Mouse (Mus musculus): Measurements from ENCODE around the gene Rps6ka5. TPM values are rescaled to one million over a fixed set of nuclear protein-coding genes. Genes with fewer than 3 reads are reported as not detected.

The Rps6ka5 gene
- total RNA-seq, 2 experiments from 2014 or later, result 15.1 to 19.0 TPM

DNA sequence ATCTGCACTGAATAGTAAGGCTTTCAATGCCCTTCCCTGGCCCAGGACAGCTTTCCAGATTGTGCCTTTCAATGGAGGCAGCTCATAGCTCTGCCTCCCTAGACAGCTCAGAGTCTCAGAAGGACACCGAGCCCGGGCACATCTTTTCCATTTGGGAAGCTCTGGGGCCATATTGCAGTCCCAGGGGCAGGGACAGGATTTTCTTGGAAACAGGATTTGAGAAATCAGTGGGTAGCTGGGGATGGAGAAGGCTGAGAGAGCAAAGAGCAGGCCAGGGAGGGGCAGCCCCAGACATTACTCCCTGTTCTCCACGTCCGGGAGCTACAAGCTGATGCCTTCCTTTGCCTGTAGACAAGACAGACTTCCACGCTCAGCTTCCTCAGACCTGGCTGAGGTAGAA is 197.1 kb downstream of the Rps6ka5 start:
- no peak for DNase-seq

GRCm38 (mm10) chr12:100529172-100529571 is 197.6 kb downstream of the Rps6ka5 start:
- DNase-seq, result peak; percentile 84

GRCm38 (mm10) chr12:100528246-100528645 is 198.5 kb downstream of the Rps6ka5 start:
- DNase-seq, result peak; percentile 39

DNA sequence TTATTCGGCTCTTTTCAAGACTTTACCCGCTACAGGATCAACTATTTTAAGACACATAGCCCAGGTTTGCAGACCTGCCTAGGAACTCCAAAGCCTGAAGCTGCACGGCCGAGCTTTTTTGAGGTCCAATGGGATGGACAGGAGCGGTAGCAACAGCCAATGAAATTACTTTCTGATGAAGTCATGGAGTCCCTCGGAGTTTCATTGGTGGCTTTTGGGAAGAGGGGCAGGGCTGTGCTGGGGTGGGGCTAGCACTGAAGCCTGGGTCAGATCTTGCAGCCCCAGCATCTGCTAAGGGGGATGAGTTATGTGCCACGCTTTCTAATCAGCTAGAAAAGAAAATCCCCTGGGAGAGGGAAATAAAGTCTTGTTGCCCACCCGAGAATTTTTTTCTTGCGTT is 199.0 kb downstream of the Rps6ka5 start:
- DNase-seq, result peak; percentile 76

DNA sequence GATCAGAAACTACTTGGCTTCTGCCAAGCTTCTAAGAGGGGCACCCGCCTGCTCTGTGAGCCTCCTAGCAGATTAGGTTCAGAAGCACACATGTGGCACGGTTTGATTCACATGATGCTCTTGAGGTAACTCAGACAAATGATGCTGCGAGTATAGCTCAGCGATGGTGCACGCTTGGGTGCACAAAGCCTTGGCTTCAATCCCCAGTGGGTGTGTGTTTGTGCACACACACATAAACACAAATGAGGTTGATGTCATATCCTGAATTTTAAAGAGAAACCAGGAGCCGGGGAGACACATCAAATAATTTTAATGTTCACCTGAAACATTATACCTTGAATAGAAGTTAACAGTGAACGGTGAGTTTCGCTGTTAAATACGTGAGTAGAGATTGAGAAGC is 199.5 kb downstream of the Rps6ka5 start:
- peak; percentile 4 for DNase-seq

DNA sequence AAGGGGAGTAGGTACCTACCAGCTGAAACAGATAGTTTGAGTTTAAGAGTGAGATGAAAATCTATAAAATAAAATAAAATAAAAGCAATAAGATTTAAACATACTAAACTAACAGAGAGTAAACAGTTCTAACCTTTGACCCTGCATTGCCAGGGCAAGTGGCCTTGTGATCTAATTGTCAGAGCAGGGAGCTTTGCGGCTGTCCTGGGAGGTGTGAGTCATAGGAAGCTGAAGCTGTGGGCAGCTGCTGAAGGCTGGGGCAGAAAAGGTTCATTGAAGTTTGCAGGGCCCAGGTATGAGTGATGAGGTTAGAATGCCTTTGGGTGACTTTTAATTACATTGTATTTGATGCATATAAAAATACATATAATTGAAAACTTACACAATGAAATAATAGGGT is 200.8 kb downstream of the Rps6ka5 start:
- DNase-seq, result no peak

- peak; percentile 81 for DNase-seq
Measured at GRCm38 (mm10) chr12:100520794-100521186, 206.0 kb downstream of the Rps6ka5 start, which contains the start of gene Ttc7b. Ttc7b (minus strand) TSS chr12:100520826.

DNA sequence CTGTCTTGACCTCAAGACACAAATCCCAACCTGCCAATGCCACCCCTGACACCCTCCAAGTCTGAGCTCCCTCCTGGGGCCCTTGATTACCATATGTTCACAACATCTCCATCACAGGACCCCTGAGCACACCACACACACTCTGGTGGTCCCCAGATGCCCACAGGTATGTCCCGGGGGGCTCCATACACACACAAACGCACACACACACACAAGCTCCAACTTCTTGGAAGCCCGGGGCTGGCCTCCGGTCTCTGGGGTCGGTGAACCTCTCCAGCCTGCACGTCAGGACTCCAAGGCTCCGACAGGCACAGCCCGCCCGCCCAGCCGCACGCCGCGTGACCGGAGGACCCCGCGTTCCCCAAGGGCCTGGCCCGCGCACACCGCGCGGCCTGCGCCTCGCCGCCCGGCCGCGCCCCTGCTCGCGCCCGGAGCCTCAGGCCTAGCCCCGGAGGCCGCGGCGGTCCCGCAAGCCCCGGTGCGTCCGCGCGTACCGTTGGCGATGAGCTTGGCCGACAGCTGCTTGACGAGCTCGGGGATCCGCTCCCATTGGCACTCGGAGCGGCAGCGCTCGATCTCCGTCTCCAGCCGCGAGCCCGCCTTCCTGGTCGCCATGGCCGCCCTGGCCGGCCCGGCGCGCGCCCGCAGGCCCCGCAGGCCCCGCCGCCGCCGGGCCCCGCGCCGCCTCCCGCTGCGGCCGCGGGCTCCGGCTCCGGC is 206.5 kb downstream of the Rps6ka5 start:
- peak; percentile 77 for DNase-seq

- DNase-seq, result peak; percentile 50
Measured at GRCm38 (mm10) chr12:100519684-100520076, 207.1 kb downstream of the Rps6ka5 start.

GRCm38 (mm10) chr12:100517371-100517770 is 209.4 kb downstream of the Rps6ka5 start:
- no peak for DNase-seq

GRCm38 (mm10) chr12:100516161-100516838 is 210.5 kb downstream of the Rps6ka5 start:
- no peak for DNase-seq

DNA sequence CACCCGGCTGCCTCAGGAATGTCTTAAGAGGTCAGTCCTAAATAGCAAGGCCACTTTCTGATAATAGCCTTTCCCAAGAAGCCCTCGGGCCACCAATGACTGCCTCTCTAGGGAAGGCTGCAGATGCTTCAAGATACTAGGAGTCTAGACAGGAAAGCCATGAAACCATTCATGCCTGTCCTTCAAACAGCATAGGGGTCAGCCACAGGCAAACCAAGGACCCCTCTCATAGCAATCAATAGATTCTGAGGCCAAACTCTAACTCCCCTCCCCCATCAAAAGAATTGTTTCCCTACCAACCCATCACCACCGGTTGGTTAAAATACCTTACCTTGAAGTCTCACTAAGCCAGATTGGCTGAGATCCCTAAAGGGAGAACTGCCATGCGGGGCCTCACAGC is 211.3 kb downstream of the Rps6ka5 start:
- no peak for DNase-seq

DNA sequence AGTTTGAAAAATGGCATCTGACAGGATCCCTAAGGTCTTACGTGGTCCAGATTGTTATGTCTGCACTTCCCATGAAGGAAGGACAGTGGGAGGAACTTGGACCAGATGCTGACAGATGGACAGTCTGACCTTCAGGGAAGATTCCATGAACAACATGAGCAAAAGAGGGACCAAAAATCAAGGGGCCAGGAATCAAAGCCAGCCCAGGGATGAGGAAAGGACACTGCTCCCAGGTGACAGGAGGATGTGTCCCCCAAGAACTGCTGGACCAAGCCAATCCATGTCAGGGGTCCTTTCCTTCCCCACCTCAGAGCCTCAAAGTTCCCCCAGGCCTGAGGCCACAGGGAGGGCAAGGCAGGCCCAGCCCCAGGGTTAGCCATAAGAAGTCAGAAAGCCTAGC is 212.2 kb downstream of the Rps6ka5 start:
- no peak for DNase-seq

DNA sequence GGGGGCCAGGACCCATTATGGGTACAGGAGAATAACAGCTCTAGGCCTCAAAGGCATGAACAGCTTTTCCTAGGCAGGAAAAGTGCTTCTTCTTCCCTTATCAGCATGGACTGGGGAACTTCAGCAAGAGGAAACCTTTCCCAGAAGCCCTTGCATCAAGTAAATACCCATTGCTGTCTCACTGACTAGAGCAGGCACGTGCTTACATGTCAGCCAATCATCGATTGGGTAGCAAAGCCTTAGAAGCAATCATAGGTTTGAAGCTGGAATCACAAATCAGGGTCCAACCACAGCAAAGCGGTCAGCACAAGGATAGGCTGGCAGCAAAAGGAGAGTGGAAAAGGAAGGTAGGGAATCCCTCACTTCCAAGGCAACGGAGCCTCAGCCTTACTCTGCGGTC is 213.7 kb downstream of the Rps6ka5 start:
- DNase-seq, result no peak

- peak; percentile 47 for DNase-seq
Measured at GRCm38 (mm10) chr12:100512641-100513040, 214.1 kb downstream of the Rps6ka5 start.

DNA sequence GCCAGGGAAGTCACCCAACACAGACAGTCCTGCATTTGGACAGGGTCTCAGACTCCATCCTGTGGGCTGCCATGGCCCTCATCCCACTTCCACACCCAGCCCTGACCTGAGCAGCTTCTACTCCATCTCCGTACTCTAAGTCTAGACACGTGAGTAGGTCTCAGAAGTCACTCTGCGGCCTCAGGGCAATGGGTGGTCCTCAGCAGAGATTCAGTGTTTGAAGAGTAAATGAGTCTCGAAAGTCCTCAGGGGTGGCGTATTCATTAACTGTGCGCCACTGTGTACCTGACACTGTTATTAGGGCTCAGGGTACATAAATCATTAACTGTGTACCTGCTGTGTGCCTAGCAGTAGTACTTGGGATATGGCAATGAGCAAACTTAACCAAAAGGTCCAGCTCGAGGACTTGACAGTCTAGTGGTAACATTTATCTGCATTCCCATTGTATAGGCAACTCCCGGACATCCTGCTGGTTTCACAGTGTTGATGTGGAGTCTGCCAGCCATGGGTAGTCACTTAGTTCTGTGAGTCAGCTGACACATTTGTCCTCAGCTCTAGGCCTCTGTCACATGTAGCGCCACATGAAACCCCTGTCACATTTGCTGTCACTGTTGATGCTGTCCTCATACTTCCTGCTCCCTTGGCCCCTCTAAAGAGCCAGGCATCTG is 217.0 kb downstream of the Rps6ka5 start:
- DNase-seq, result no peak

DNA sequence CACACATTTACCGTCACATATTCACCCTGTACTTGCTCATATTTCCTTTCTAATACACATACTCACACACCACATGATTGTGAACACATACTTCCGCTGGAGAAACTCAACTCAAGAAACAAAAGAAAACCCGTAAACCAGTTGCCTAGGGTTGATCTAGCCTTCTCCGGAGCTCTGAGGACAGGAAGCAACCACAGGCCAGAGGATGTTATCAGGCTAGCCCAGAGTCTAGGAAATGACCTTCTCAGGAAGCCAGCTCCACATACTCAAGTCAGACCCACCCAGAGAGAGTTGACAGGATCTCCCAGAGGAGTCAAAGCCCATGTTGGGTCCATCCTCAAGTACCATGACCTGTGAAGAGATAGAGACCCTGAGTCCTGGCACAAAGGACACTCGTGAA is 218.1 kb downstream of the Rps6ka5 start:
- DNase-seq, result no peak

DNA sequence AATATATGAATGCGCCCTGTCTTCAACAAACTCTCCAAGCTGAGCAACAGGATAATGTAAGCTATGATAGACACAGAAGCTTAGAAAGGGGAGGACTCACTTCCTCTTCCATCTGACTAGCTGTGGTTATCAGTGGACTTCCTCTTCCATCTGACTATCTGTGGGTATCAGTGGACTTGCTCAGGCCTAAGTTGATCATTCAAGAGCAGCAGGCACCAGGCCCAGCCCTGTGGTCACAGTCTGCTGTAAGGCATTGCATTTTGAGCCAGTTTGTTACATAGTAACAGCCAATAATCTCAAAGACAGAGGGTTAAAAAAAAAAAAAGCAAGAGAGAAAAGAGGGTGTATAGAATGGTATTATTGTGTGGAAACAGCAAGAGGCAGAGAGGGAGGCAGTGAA is 221.3 kb downstream of the Rps6ka5 start:
- DNase-seq, result no peak

- no peak for DNase-seq
Measured at GRCm38 (mm10) chr12:100504585-100504984, 222.2 kb downstream of the Rps6ka5 start.

GRCm38 (mm10) chr12:100503659-100504058 is 223.1 kb downstream of the Rps6ka5 start:
- no peak for DNase-seq

- DNase-seq, result no peak
Measured at GRCm38 (mm10) chr12:100502544-100502943, 224.2 kb downstream of the Rps6ka5 start.

- no peak for DNase-seq
Measured at GRCm38 (mm10) chr12:100501261-100501660, 225.5 kb downstream of the Rps6ka5 start.

DNA sequence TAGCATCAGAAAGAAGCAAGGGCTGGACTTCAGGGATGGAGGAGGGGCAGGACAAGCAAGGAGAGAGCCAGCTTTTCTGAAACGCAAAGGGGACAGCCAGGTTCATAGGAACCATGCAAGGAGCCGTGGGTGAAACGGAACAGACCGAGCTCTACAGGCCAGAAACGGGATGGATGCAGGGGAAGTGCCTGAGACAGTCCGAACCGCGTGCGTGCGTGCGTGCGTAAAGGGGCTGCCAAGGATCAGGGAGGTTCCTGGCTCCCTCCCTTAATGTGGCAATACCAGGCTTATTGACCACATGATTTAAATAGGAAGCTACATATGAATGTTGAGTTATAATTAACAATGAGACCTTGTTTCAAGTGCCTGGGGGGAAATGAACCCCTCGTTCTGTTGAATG is 227.3 kb downstream of the Rps6ka5 start:
- no peak for DNase-seq
